Mouse (Mus musculus): ENCODE results near the gene Shisa9. TPM values are rescaled to one million over a fixed set of nuclear protein-coding genes. Genes with fewer than 3 reads are reported as not detected.
A peak's percentile ranks its signal among the peaks of the same experiment; 100 is the strongest.

Gene Shisa9
- total RNA-seq, 1 experiment from 2014 or later: 3.0 TPM

DNA sequence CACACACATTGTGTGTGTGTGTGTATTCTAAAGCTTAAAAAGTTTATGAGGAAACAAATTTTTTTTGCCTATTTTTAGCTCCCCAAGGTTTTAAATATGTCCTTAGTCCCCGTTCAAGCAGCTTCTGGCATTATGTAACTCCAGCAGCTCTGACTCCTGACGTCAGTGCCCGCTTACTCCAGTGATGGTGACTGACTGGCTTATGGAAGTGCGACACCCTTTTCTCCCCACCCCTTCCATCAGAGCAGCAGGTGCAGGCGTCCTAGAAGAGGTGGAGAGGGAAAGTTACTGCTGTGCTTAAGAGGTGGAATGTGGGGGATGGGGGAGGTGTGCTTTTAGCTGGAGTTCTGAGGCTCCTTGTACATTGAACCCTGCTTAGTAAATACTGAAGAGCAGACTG lies 213.7 kb downstream of the Shisa9 start:
- peak; percentile 18 for DNase-seq

DNA sequence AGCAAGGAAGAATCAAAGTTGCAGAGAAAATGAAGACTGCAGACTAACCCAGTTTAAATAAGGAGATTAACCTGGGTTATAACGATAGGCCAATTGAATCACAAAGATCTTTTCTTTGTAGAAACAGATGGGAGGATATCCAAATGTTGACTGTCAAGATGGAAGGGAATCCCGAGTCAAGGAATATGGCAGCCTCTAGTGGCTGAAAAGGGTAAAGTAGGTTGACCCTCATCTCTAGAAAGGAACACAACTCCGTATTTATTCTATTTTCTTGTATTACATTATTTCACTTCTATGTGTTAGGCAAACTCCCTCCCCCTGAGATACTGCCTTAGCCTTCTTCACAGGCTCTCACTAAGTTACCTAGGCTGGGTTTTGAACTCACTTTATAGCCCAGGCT lies 217.3 kb downstream of the Shisa9 start:
- peak; percentile 30 for DNase-seq

DNA sequence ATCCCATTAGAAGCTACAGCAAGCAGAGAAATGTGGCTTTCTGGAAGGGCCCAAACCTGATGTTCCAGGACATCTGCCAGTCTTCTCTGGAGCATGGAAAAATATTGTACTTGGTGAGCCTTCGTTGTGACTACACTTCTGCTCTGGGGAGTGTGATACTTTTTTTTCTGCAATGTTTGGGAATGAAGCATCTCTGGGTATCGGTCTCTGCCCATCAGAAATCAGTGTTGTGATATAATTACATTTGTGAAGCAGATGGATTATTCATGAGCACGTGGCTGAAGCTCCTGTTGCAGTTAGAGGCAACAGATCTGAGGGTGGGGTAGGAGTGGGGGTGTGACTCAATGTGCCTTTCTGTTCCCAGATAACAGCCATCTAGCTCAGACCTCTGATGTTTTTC lies 218.2 kb downstream of the Shisa9 start:
- no peak for DNase-seq

DNA sequence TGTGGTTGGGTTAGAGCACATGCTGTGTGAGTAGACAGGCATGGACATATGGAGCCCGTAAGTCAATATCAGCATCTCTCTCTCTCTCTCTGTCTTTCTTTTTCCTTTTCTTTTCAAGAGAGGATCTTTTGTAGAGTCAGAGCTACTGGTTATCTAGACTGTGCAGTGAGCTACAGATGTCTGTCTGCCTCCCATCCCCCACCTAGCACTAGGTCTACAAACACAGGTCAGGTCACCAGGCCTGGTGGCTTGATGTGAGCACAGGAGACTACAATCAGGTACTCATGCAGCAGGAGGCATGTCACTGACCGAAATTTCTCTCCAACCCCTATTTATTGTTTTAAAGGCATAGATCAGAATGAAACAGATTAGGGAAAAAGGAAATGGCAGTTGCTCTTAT lies 219.1 kb downstream of the Shisa9 start:
- no peak for DNase-seq

DNA sequence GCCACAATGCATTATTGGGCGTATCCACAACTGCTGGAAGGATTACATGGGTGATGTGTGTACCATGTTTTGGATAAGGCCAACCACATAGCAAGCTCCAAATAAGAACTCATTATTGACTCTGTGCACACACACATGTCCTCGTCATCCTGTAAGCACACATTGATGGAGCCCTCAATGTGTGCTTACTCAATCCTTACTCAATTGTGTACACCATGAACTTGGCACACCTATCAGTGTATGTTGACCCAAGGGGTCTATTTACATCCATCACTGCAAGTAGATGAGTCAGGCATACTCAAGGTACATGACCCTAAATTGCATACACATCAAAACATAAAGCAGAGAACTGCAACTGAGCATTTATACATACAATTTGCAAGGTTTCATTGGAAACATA lies 220.5 kb downstream of the Shisa9 start:
- no peak for DNase-seq

DNA sequence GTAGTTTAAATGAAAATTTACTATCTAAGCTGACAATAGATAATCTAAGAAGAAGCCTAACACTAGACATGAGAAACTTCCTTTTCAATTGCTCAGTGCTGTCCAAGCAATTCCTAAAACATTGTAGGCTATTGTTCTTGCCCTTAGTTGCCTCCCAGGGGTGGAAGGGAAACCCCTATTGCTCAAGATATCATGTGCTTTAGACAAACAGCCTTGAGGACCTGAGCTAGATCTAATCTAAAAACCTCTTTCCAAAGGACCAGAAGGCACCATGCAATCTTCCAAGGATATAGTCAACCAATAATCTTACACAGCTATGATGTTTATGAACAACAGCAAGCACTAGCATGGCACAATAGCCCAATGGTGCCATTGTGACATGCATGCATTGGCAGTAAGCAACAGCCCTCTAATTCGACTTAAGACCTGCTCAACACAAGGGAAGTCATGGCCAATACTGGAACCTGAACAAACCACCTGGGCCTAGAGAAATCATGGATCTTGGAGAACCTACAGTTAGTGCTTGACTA lies 222.6 kb downstream of the Shisa9 start:
- DNase-seq: no peak

DNA sequence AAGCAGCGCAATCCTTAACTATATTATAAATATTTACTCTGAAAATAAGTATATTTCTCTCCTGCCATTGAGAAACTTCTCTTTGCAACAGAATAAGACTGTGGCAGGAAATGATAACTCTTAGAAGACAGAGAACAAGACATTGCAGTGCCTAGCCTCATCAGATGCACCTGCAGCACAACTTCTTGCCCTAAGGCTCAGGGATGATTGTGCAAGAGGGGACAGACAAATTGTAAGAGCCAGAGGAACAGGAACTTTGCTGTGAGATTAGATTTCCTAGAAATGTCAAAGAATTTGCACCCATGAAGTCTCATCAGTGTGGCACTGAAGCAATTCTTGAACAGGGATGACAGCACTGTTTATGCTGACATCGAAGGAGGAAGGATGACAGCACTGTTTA lies 223.0 kb downstream of the Shisa9 start:
- no peak for DNase-seq

DNA sequence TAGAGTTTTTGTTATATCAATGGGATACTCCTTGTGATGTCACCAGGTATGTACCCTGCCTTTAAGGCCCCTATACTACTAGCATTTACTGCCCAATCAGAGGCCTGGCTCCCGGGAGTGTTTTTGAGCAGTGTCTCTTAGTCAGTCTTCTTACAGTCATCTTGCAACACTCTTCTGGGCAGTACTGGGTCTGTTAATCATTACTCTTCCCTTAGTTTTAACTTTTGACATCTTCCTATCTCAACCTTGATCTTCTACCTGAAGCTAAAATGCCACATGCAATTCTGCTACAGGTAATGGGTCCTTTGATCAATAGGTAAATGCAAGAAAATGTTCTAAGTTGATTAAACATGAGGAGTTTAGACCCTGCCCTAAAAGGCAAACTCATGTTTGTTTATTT lies 225.4 kb downstream of the Shisa9 start:
- DNase-seq: no peak

DNA sequence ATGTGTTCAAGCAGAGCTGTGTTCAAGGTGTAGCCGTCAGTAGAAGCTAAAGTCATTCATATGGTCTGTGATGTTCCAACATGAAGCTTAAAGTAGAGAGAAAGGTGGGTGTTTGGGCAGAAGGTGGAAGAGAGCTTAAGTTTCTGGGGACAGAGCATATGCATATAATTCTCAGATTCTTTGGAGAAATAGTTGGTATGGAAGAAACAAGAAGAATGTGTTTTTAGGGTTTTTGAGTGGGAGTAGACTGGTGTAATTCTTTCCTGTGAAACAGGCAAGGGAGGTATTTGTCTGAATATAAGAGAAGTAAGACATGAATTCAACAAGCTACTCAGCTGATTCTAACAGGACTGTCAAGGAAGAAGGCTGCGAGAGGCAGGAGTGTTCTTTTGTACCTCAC lies 225.9 kb downstream of the Shisa9 start:
- no peak for DNase-seq

DNA sequence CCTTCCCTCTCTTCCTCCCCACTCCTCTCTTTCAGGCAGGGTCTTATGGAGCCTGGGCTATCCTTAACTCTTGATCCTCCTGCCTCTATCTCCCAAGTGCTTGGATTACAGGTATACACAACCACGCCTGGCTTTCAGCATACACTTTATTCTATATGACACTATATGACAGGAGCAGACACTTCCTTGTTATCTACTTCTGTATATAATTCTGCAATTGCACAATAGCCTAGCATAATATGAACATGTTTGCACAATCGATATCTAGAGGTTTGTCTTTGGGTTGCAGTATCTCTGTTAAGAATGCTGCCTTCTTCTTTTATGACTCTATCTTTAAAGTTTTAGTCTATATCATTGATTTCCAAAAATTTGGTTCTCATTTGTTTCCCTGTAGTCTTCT lies 230.1 kb downstream of the Shisa9 start:
- no peak for DNase-seq

DNA sequence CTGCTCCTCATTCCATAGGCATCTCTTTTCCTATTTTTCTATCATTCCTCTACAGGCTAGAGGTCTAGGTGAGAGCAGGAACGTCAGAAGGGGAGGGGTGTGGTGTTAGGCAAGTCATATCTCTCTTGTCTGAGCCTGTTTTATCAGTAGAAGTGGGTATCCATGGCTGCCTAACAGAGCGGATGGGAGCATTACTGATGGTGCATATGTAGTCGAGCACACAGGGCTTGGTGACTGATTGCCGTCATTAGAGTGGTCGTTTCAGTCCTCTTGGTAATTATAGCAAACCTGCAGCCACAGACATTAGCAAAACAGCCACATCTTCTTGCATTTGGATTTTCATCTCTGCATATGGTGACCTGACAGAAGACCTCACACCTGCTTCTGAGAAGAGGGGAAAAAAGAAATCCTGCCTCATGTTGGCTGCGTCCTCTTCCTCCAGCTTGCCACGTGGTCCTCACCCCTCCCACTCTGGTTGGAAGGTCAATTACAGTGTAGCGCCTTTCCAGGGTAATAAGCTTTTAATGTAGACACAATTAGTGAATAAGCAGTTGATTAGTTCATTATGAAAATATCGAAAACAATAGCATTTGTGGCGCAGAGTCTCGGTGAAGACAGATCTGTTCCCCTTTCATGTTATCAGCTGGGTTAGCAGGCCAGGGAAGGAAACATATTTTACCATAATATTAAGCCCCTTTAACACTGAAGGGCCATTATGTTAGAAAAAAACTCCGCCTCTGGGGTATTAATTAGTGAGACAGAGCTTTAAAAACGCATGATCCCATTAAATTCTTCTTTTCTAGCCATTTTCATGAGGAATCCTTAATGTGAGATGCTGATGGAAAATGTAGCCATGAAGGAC lies 233.6 kb downstream of the Shisa9 start:
- no peak for DNase-seq

DNA sequence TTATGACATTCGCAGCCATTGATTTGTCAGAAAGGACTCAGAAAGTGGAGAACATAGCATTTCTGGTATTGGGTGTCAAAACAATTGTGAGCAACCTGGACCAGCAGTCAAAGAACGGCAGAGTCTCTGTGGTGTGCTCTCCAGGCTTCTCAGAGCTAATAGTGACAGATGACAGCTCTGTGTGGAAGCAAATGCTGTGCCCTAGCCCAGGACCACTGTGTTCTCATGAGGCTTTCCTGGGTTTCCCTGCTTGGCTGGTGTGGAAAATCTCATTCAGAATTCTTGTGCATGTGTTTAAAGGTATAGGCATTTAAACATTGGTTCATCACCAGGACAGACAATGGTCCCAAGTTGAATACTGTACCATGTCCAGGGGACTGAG lies 234.2 kb downstream of the Shisa9 start:
- no peak for DNase-seq

DNA sequence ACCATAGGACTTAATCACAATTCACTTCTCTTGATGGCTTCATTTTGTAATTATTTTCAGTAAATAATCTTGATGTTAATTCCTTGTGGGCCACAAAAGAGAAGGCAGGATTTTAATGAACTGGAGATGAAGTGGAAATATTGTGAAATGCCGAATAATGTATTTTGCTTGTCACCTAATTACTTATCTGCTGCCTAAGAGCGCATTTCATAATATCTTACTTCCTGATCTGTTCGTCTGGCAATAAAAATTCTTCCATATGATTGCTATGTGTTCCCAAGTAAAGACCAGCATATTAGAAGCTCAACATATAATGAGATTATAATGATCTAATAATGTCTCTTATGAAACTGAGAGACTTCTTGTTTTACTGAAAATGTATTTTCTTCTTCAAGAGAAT lies 235.9 kb downstream of the Shisa9 start:
- no peak for DNase-seq

DNA sequence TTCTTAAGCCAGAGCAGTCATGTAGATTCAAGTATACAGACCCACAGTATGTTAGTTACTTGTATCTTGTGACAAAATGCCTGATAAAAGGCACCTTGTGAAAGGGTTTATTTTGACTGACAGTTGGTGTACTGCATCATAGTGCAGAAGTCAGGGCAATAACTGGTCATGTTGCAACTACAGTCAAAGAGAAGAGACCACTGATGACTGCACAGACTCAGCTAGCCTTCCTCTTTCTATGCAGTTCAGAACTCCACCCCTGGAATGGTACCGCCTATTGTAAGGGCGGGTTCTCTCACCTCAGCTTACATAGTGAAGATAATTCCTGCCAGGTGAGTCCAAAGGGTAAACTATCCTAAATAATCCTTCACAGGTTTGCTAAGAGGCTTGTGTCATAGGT lies 239.6 kb downstream of the Shisa9 start:
- no peak for DNase-seq

DNA sequence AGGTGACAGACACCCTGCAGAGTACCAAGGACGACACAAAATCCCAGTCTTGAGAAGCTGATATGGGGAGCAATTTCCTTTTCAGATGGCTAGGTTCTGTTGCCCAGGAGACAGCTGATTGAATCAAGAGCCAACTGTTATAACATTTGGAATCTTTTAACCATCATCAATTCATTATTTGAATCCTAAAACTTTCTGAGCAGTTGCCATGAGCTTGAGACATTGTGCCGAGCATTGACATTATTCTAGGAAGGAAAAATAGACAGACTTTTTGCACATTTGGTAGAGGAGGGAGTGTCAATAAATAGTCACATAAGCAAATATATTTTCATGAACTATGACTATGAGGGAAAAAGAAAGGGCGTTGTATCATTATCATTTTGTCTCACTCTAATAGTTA lies 243.0 kb downstream of the Shisa9 start:
- no peak for DNase-seq

DNA sequence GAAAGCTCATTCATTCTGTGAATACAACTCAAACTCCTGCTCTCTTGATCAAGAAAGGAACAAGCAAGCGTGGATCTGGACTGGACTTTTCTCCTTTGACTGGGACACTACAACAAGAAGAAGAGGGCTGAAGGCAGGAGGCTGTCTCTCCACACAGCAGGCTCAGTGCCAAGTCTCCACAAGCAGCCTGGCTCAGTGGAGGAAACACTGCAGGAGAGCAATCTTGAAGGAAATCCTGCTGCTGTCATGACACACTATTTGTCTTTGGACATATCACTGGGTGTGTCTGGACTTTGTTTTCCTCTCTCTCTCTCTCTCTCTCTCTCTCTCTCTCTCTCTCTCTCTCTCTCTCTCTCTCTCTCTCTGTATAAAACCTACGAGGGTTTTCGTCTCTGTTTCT lies 249.4 kb downstream of the Shisa9 start:
- DNase-seq: peak; percentile 44

DNA sequence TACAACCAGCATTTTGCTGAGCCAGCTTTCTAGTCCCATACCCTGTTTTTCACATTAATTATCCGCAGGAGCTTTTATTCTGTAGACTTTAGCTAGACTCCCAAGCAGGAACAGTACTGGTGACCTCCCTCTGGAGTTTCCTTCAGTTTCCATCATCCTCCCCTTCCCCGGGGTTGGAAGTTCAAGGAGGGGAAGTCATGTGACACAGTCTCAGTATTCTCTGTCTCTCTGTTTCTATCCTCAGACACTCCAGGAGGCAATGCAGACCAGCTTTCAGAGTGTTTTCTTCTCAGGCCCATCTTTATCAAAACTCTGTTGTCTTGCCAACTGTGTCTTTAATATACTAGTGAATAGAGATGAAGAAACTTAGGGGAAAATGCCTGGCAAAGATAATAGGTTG lies 250.4 kb downstream of the Shisa9 start:
- DNase-seq: peak; percentile 24

DNA sequence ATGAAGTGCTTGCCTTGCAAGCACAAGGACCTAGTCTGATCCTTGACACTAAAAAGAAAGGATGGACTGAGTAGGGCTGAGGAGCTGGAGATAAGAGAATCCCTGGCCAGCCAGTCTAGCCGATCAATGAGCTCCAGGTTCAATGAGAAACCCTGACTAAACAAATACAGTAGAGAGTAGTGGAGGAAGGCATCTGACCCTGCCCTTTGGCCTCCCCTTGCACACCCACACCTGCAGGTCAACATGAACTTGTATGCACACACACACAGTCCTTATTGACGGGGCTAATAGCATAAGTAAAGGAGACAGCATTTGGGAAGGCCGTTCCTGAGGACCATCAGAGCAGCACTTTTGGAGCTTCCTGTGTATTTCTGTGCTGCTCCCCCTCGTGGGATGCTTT lies 254.7 kb downstream of the Shisa9 start:
- no peak for DNase-seq

DNA sequence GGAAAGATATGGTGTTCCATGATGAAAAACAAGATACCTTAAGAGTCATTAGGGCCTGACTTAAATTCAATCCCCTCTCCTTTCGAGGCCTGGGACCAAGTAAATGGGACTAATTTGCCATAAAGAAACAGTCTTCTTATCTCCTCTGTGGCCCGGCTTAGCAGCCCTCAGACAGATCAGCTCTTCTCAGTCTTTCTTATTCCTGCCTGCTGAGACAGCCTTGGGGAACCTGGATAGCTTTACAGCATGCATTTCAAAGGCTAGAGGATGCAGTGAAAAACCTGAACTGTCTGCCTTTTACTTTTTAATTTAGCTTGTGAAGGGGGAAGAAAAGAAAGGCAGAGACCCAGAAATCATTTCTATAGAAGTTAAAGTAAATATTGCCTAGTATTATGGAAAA lies 275.4 kb downstream of the Shisa9 start:
- no peak for DNase-seq

DNA sequence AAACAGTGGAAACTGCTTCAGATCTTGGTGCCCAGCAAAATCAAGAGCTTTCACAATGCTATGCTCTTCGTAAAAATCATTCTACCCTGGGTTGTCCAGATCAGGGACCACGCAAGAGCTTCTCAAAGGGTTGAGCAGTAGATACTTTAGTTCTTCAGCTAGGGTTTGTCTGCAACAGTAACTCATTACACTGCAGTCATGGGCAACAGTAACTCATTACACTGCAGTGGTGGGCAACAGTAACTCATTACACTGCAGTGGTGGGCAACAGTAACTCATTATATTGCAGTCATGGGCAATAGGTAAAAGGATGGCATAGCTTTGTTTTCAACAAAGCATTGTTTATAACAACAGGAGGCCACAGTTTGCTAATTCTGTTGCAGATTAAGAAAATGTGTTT lies 281.9 kb downstream of the Shisa9 start:
- DNase-seq: no peak

DNA sequence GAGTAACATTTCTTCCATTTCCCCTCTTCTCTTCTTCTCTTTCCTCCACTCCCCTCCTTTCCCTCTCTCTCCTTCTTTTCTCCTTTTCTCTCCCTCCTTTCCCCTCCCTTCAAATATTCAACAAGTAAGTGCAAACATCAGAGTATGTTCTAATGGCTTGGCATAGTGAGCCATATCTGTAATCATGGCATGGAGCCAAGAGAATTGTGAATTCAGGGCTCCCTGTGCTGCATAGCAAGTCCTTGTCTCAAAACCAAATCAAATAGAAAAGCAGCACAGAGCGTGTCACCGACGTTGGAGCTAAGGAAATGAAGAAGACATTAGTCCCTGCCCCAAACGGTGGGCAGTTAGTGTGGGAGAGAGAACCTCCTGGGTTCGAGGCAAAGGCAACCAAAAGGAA lies 316.6 kb downstream of the Shisa9 start:
- no peak for DNase-seq

DNA sequence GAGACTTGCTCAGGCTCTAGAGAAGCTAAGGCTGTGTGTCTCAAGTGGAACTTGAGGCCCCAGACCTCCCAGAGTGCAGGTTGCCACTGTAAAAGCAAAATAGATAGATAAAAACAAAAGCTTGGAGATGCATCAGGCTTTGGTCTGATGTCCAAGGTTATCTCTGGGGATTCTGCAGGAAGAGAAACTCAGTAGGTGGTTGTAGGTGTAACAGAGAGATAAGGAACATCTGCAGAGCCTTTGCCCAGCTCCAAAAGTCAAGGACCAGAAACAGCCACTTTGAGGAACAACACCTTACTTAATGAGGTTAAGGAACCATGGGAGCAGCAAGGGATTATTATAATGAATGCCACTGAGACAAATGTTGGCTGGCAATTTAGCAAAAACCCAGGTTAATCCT lies 319.5 kb downstream of the Shisa9 start:
- DNase-seq: no peak

DNA sequence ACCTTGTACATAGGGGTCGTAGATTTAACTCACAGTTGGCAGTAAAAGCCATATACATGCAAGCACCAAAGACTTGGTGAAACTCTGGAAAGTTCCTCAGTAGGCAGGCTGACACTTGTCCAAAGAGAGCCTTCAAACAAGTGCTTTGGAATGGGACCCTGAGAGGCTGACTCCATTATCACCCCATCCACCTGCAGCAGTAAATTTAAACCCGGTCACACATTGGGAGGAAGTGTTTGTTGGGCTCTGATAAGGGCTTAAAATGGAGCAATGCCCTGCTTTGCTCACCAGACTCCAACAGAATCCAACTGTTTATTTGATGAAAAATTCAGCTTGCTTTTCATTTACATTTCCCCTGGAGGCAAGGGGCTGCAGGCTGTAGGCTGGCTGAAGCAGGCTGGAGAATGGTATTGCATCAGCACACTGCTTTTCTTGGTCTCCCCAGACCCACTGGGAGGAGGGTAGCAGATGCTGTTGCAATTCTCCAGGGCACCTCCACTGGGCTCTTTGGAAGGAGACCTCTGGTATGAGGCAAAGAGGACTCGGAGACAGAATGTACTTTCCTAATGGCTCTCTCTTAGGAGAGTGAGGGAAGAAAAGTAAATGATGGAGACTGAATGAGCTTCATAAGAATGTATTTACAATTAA lies 323.5 kb downstream of the Shisa9 start:
- DNase-seq: peak; percentile 35

DNA sequence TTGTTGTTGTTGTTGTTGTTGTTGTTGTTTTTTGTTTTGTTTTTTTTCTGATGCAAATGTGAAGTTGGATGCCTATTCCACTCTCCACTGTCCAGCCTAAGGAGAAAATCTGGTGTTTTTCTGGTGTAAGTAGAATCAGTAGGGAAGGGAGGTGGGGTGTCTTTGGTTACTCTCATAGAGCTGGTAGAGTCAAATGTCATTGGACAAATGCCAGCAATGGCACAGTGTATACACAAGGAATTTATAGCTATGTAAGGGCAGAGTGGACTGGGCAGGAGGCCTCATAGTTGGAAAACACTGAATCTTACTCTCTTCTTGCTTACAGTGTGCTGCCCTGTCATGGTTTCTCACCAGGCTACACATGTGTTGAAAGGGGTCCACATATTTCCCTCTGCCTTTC lies 325.9 kb downstream of the Shisa9 start:
- no peak for DNase-seq
